Mouse (Mus musculus) heart, adult 2 months (tissue): ENCODE results near the gene Sys1. TPM values are rescaled to one million over a fixed set of nuclear protein-coding genes. Genes with fewer than 3 reads are reported as not detected.

Experiments
- DNase-seq, 2 experiments: peaks; one replicate each; pipeline ENCODE4 v3.0.0; 2021
- H3K27ac ChIP-seq: fragments of 200-600 bp; 2 replicates; pipeline ENCODE4 v1.8.1; 2022
- H3K27me3 ChIP-seq: fragments of 200-500 bp; 2 replicates; pipeline ENCODE4 v1.6.1; 2012; ENCODE audit warnings: mild to moderate bottlenecking, low read length, inconsistent platforms, mixed read lengths; ENCODE audit not compliant: control insufficient read depth, insufficient read depth
- H3K36me3 ChIP-seq: fragments of 200-500 bp; 2 replicates; pipeline ENCODE4 v1.6.1; 2012; ENCODE audit warnings: low read length, inconsistent platforms; ENCODE audit not compliant: control insufficient read depth, insufficient read depth
- H3K4me1 ChIP-seq: fragments of 200-500 bp; 2 replicates; pipeline ENCODE4 v1.6.1; 2011; ENCODE audit warnings: low read length; ENCODE audit not compliant: control insufficient read depth, insufficient read depth
- H3K4me3 ChIP-seq: fragments of 200-600 bp; 2 replicates; pipeline ENCODE4 v1.8.1; 2022
- H3K79me2 ChIP-seq: fragments of 200-500 bp; replicated peaks from 2 replicates; pipeline ENCODE4 v1.6.1; 2012; ENCODE audit warnings: mild to moderate bottlenecking, inconsistent platforms, low read length, moderate library complexity, mixed read lengths; ENCODE audit not compliant: control insufficient read depth, insufficient read depth
- H3K9ac ChIP-seq: fragments of 200-500 bp; 2 replicates; pipeline ENCODE4 v1.6.1; 2012; ENCODE audit warnings: low read depth, mild to moderate bottlenecking, control low read depth, inconsistent platforms, low read length, mixed read lengths
- CTCF ChIP-seq: fragments of 200-600 bp; IDR thresholded peaks from 2 replicates; pipeline ENCODE4 v1.8.1; 2022; ENCODE audit warnings: antibody characterized with exemption, mild to moderate bottlenecking, moderate library complexity
- EP300 ChIP-seq: fragments of 200-500 bp; IDR thresholded peaks from 2 replicates; pipeline ENCODE4 v1.6.1; 2011; ENCODE audit warnings: low read depth, low read length, control low read depth; ENCODE audit not compliant: insufficient read depth
- POLR2A ChIP-seq: fragments of 200-500 bp; IDR thresholded peaks from 2 replicates; pipeline ENCODE4 v1.6.1; 2011; ENCODE audit warnings: mild to moderate bottlenecking, low read depth, low read length, control low read depth; ENCODE audit not compliant: insufficient read depth
- WGBS: fragments of 180-500 bp; shearing (Covaris S2); methylation state at CpG from one replicate; pipeline ENCODE4 v1.1.7; 2018; 5-methylcytosine and 5-hydroxymethylcytosine counted together
- intact Hi-C: fragments of 180-260 bp; cut with DNase I; formaldehyde crosslinking; loops from one replicate; pipeline ENCODE4 v1.15.1; 2025
- polyA plus RNA-seq: library from polyadenylated mRNA; depleted of rRNA; stranded (reverse); fragments of >200 nt; gene quantifications from 2 replicates; pipeline ENCODE4 v1.2.3, GENCODE M21; 2012
- total RNA-seq, 2 experiments: library from RNA; stranded (reverse); gene quantifications; 2 replicates each; pipeline ENCODE4 v1.2.3; 2021

Gene Sys1
- total and polyA plus RNA-seq, 3 experiments: 21.1 to 55.0 (median 26.4) TPM

DNA sequence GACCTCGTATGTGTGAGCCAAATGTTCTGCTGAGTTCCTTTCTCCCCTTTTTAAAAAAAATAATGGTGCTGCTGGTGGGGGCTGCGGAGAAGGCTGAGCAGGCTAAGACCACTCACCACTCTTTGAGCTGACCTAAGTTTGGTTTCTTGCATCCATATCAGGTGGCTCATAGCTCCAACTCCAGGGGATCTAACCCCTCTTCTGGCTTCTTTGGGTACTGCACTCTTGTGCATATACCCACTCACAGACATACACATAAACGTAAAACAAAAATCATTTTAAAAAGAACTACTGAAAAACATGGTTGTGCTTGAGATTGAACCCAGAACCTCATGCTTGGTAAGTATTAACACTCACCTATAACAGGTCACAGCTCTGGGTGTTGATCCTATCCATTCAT, 48.2 kb downstream of the Sys1 start:
- H3K27ac ChIP-seq: no peak overlapping the region
- H3K27me3 ChIP-seq: no peaks in the 10 kb centered on the region
- TF ChIP-seq CTCF (peak; percentile 21; the same call in 1 of the 2 replicates), EP300 (no peak)
- 96% methylated on average over 3 of the region's 3 CpGs for WGBS
- no peak overlapping the region for H3K9ac ChIP-seq
- H3K79me2 ChIP-seq: no peaks in the 10 kb centered on the region
- no peak overlapping the region for H3K4me3 ChIP-seq
- H3K4me1 ChIP-seq: no peaks in the 10 kb centered on the region
- DNase-seq: no peak
- no peaks in the 10 kb centered on the region for H3K36me3 ChIP-seq
- intact Hi-C loops: no loop called here

DNA sequence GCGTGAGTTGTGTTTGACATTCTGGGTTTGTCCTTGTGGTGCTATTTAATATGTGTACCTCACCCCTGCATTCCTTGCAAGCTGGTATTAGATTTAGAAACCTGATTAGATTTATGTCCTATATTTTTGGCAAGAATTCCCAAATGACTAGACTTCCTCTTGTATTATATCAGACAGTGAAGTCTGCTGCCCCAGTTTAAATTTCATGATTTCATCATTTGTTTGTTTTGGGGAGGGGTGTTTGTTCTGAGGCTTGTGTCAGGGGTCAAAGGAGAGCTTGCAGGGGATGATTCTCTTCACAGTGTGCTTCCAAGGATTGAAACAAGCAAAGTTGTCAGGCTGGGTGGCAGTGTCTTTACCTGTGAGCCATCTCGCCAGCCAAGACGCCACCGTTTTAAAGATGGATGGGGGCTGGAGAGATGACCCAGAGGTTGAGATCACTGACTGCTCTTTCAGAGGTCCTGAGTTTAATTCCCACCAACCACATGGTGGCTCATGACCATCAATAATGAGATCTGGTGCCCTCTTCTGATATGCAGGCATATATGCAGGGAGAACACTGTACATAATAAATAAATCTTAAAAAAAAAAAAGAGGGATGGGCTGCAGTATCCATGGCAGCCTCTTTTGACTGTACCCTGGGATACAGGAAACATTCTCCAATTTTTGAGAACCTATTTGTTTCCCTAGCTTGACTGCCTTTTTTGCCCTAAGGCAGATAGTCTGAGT, 49.0 kb downstream of the Sys1 start:
- intact Hi-C loops: no loop called here
- Histone ChIP-seq H3K79me2 (no peaks in the 10 kb centered on the region), H3K9ac (no peak overlapping the region), H3K27ac (no peak overlapping the region), H3K27me3 (no peaks in the 10 kb centered on the region), H3K36me3 (no peaks in the 10 kb centered on the region), H3K4me3 (no peak overlapping the region), H3K4me1 (no peaks in the 10 kb centered on the region)
- TF ChIP-seq CTCF (0 out of 2 replicates have a peak, but pooled peaks have one; percentile 7), EP300 (no peak)
- no peak for DNase-seq
- WGBS: 95% methylated on average over 4 of the region's 4 CpGs

DNA sequence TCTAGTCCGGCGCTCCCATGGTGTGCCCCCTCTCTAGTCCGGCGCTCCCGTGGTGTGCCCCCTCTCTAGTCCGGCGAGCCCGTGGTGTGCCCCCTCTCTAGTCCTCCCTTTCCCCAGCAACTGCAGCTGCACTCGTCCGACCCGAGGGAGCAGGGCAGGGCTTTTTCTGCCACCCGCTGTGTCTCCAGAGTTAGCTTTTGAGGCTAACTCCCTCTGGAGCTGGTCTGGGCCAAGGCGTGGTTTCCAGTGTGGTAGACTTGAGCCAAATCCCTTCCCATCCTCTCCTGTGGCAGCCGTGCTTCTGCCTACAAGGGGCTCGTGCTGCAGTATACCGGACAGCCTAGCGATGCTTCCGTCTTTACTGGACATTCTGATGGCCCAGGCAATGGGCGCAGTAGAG, 51.0 kb downstream of the Sys1 start:
- H3K36me3 ChIP-seq: no peaks in the 10 kb centered on the region
- no peak overlapping the region for H3K4me3 ChIP-seq
- H3K27ac ChIP-seq: no peak overlapping the region
- H3K79me2 ChIP-seq: no peaks in the 10 kb centered on the region
- TF ChIP-seq POLR2A (no peak), CTCF (no peak), EP300 (no peak)
- no peaks in the 10 kb centered on the region for H3K27me3 ChIP-seq
- 80% methylated on average over 19 of the region's 19 CpGs for WGBS
- no peak overlapping the region for H3K9ac ChIP-seq
- intact Hi-C loops: no loop called here
- H3K4me1 ChIP-seq: peaks cover 4% of the 10 kb centered on the region
- no peak for DNase-seq

DNA sequence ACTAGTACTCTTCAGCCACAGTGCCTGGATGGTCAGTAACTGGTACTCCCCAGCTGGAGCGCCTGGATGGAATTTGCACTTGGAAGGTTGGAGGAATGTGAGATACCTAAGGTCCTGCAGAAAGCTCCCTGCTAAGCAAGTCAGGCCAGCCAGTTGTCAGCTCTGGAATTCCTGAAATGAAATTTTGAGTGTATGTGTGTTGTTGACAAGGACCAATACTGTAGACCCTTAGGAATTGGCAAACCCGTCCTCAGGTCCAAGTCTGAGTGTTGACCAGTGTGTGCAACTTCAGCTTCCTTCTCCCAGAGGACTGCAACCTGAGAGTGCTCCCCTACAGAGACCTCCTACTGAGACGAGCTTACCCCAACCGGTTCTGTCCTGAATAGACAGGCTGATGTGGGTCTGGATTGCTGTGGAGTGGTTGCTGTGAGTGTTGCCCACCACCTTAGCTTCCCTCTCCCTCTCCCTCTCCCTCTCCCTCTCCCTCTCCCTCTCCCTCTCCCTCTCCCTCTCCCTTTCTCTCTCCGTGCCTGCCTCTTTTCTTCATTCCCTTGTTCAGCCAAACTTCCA, 53.9 kb downstream of the Sys1 start:
- 37% methylated on average over 4 of the region's 5 CpGs for WGBS
- Histone ChIP-seq H3K4me1 (peaks cover 11% of the 10 kb centered on the region), H3K79me2 (no peaks in the 10 kb centered on the region), H3K27me3 (no peaks in the 10 kb centered on the region), H3K36me3 (no peaks in the 10 kb centered on the region), H3K9ac (no peak overlapping the region), H3K4me3 (no peak overlapping the region), H3K27ac (no peak overlapping the region; the same call in 1 of the 2 replicates)
- no peak for DNase-seq
- TF ChIP-seq EP300 (no peak), CTCF (no peak), POLR2A (no peak)
- intact Hi-C loops: no loop called here

DNA sequence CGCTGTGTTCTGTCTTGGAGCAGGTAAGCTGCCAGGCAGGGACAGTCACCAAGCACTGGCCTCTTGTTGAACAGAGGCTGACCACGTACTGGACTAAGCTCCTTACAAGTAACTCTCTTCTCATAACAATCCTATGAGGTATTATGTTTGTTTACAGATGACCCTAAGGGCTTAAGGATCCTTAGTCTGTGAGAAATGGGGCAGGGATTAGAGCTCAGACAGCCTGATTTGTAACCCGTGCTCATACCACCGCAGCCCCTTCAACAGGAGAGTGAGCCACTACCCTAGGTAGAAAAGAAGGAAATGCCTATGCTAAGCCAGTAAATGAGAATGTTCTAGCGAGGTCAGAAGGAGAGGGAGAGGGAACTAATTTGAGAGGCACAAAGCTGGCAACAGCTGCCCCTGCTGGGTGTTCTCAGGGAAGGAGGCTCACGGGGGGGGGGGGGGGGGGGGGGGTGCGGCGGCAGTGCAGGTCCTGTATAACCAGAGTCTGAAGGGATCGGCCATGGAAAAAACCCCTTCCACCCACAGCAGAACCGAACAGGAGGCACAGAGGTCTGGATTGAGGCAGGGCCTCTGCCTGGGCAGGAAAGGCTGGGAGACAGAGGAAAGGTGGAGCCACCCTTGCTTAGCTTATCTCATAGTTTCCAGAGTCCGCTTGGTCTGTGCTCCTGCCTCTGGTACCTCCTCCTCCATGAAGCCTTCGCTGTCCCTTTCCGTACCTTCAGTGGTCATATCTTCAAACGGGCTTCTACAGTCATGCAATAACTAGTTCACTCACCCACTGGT, 55.6 kb downstream of the Sys1 start:
- Histone ChIP-seq H3K27ac (peak overlapping the region; percentile 66), H3K4me1 (peaks cover 11% of the 10 kb centered on the region), H3K9ac (no peak overlapping the region), H3K27me3 (no peaks in the 10 kb centered on the region), H3K36me3 (no peaks in the 10 kb centered on the region), H3K4me3 (no peak overlapping the region), H3K79me2 (no peaks in the 10 kb centered on the region)
- peak in 1 of 2 experiments; percentile 41 for DNase-seq
- TF ChIP-seq POLR2A (0 out of 2 replicates have a peak, but pooled peaks have one; percentile 23), EP300 (0 out of 2 replicates have a peak, but pooled peaks have one; percentile 44), CTCF (no peak)
- WGBS: 38% methylated on average over 12 of the region's 14 CpGs
- intact Hi-C loops: no loop called here
